Mouse (Mus musculus) MEL (cell line): ENCODE results near the gene Scfd2. TPM values are rescaled to one million over a fixed set of nuclear protein-coding genes. Genes with fewer than 3 reads are reported as not detected.

ENCODE experiments used
- DNase-seq: peaks from one replicate; pipeline ENCODE4 v3.0.0; 2011; ENCODE audit warnings: low read depth, low spot score
- H3K27ac ChIP-seq: 2 replicates; pipeline ENCODE4 v1.5.1; 2012; ENCODE audit warnings: low read depth, mild to moderate bottlenecking, control low read depth, low read length, moderate library complexity; ENCODE audit not compliant: control insufficient read depth
- H3K27me3 ChIP-seq, 2 experiments: fragments of 150-350 bp in 1 of 2; sonication (generic) in 1 of 2; 2 replicates each; pipeline ENCODE4 v1.6.1; 2012; ENCODE audit warnings: low read length in 2 of 2, mild to moderate bottlenecking in 2 of 2, improper control_type of control experiment in 1 of 2, moderate library complexity in 1 of 2; ENCODE audit not compliant: insufficient read depth in 2 of 2, control insufficient read depth in 1 of 2
- H3K36me3 ChIP-seq, 2 experiments: 2 replicates each; pipeline ENCODE4 v1.6.1; 2012 to 2014; ENCODE audit warnings: low read length in 2 of 2, improper control_type of control experiment in 1 of 2, inconsistent platforms in 1 of 2, mild to moderate bottlenecking in 1 of 2; ENCODE audit not compliant: insufficient read depth in 2 of 2, control insufficient read depth in 1 of 2
- H3K4me1 ChIP-seq, 2 experiments: fragments of 150-350 bp in 1 of 2; sonication (generic) in 1 of 2; 2 replicates each; pipeline ENCODE4 v1.6.1; 2012; ENCODE audit warnings: low read length in 2 of 2, improper control_type of control experiment in 1 of 2, mild to moderate bottlenecking in 1 of 2; ENCODE audit not compliant: insufficient read depth in 2 of 2, control insufficient read depth in 1 of 2
- H3K4me3 ChIP-seq, 2 experiments: fragments of 150-350 bp in 1 of 2; sonication (generic) in 1 of 2; 2 replicates each; pipeline ENCODE4 v1.5.1; 2012; ENCODE audit warnings: low read depth in 2 of 2, low read length in 2 of 2, mild to moderate bottlenecking in 2 of 2, moderate library complexity in 2 of 2, control low read depth in 1 of 2, improper control_type of control experiment in 1 of 2; ENCODE audit not compliant: control insufficient read depth in 1 of 2, insufficient read depth in 1 of 2
- H3K79me2 ChIP-seq: 2 replicates; pipeline ENCODE4 v1.6.1; 2012; ENCODE audit warnings: mild to moderate bottlenecking, low read length, moderate library complexity; ENCODE audit not compliant: control insufficient read depth, poor library complexity, insufficient read depth
- H3K9ac ChIP-seq: 2 replicates; pipeline ENCODE4 v1.6.1; 2012; ENCODE audit warnings: low read depth, mild to moderate bottlenecking, control low read depth, low read length, moderate library complexity; ENCODE audit not compliant: control insufficient read depth, poor library complexity, severe bottlenecking
- H3K9me3 ChIP-seq: fragments of 150-350 bp; sonication (generic); replicated peaks from 2 replicates; pipeline ENCODE4 v1.6.1; 2012; ENCODE audit warnings: mild to moderate bottlenecking, low read length, improper control_type of control experiment, moderate library complexity; ENCODE audit not compliant: insufficient read depth
- CHD1 ChIP-seq: IDR thresholded peaks from 2 replicates; pipeline ENCODE4 v1.6.1; 2012; ENCODE audit warnings: low read depth, mild to moderate bottlenecking, inconsistent platforms, low read length, improper control_type of control experiment
- CHD2 ChIP-seq: IDR thresholded peaks from 2 replicates; pipeline ENCODE4 v1.6.1; 2011; ENCODE audit warnings: low read length, improper control_type of control experiment
- ELF1 ChIP-seq: IDR thresholded peaks from 2 replicates; pipeline ENCODE4 v1.6.1; 2014; ENCODE audit warnings: low read depth, mild to moderate bottlenecking, inconsistent platforms, low read length, improper control_type of control experiment, moderate library complexity
- EP300 ChIP-seq, 2 experiments: IDR thresholded peaks; 2 replicates each; pipeline ENCODE4 v1.6.1; 2011; ENCODE audit warnings: improper control_type of control experiment in 2 of 2, low read length in 2 of 2, low read depth in 1 of 2, mild to moderate bottlenecking in 1 of 2
- ETS1 ChIP-seq: IDR thresholded peaks from 2 replicates; pipeline ENCODE4 v1.6.1; 2012; ENCODE audit warnings: low read depth, mild to moderate bottlenecking, inconsistent platforms, low read length, improper control_type of control experiment, moderate library complexity
- GATA1 ChIP-seq: IDR thresholded peaks from 2 replicates; pipeline ENCODE4 v1.6.1; 2011; ENCODE audit warnings: low read depth, low read length, improper control_type of control experiment
- HCFC1 ChIP-seq: IDR thresholded peaks from 2 replicates; pipeline ENCODE4 v1.6.1; 2012; ENCODE audit warnings: low read depth, mild to moderate bottlenecking, inconsistent platforms, low read length, improper control_type of control experiment, moderate library complexity
- MAX ChIP-seq: IDR thresholded peaks from 2 replicates; pipeline ENCODE4 v1.6.1; 2011; ENCODE audit warnings: low read length, improper control_type of control experiment
- MAZ ChIP-seq: IDR thresholded peaks from 2 replicates; pipeline ENCODE4 v1.6.1; 2012; ENCODE audit warnings: low read depth, mild to moderate bottlenecking, inconsistent platforms, low read length, improper control_type of control experiment
- MXI1 ChIP-seq: IDR thresholded peaks from 2 replicates; pipeline ENCODE4 v1.6.1; 2011; ENCODE audit warnings: mild to moderate bottlenecking, low read depth, low read length, improper control_type of control experiment
- MYC ChIP-seq: IDR thresholded peaks from 2 replicates; pipeline ENCODE4 v1.6.1; 2011; ENCODE audit warnings: low read depth, mild to moderate bottlenecking, low read length, improper control_type of control experiment, moderate library complexity
- NRF1 ChIP-seq: IDR thresholded peaks from 2 replicates; pipeline ENCODE4 v1.6.1; 2014; ENCODE audit warnings: low read depth, mild to moderate bottlenecking, inconsistent platforms, low read length, improper control_type of control experiment, moderate library complexity; ENCODE audit not compliant: poor library complexity, insufficient read depth, severe bottlenecking
- POLR2AphosphoS2 ChIP-seq: IDR thresholded peaks from 2 replicates; pipeline ENCODE4 v1.6.1; 2011; ENCODE audit warnings: low read length, improper control_type of control experiment
- POLR2AphosphoS5 ChIP-seq: IDR thresholded peaks from 2 replicates; pipeline ENCODE4 v1.6.1; 2012; ENCODE audit warnings: low read depth, borderline replicate concordance, mild to moderate bottlenecking, inconsistent platforms, low read length, moderate library complexity, mixed read lengths
- RCOR1 ChIP-seq: IDR thresholded peaks from 2 replicates; pipeline ENCODE4 v1.6.1; 2012; ENCODE audit warnings: low read depth, mild to moderate bottlenecking, inconsistent platforms, low read length, improper control_type of control experiment
- SIN3A ChIP-seq: IDR thresholded peaks from 2 replicates; pipeline ENCODE4 v1.6.1; 2012; ENCODE audit warnings: low read length, improper control_type of control experiment, inconsistent platforms
- SMC3 ChIP-seq: IDR thresholded peaks from 2 replicates; pipeline ENCODE4 v1.6.1; 2011; ENCODE audit warnings: low read depth, low read length, improper control_type of control experiment
- TAL1 ChIP-seq: IDR thresholded peaks from 2 replicates; pipeline ENCODE4 v1.6.1; 2012; ENCODE audit warnings: mild to moderate bottlenecking, inconsistent platforms, low read length, moderate library complexity, mixed read lengths
- UBTF ChIP-seq: IDR thresholded peaks from 2 replicates; pipeline ENCODE4 v1.6.1; 2012; ENCODE audit warnings: low read depth, mild to moderate bottlenecking, inconsistent platforms, low read length, improper control_type of control experiment, moderate library complexity, borderline replicate concordance; ENCODE audit not compliant: insufficient read depth
- USF1 ChIP-seq: IDR thresholded peaks from 2 replicates; pipeline ENCODE4 v1.6.1; 2014; ENCODE audit warnings: low read depth, mild to moderate bottlenecking, inconsistent platforms, low read length, improper control_type of control experiment, moderate library complexity
- ZC3H11A ChIP-seq: IDR thresholded peaks from 2 replicates; pipeline ENCODE4 v1.6.1; 2012; ENCODE audit warnings: low read depth, mild to moderate bottlenecking, inconsistent platforms, low read length, improper control_type of control experiment
- ZMIZ1 ChIP-seq: IDR thresholded peaks from 2 replicates; pipeline ENCODE4 v1.6.1; 2012; ENCODE audit warnings: low read depth, mild to moderate bottlenecking, inconsistent platforms, low read length, improper control_type of control experiment, moderate library complexity
- polyA plus RNA-seq, 2 experiments: library from polyadenylated mRNA; stranded (reverse) in 1 of 2; unstranded in 1 of 2; fragments of >175 nt in 1 of 2; fragments of >200 nt in 1 of 2; gene quantifications; 2 replicates each; pipeline versions ENCODE4 v1.2.1 to v1.2.4; 2012; ENCODE audit warnings: low replicate concordance in 2 of 2, low read depth in 1 of 2; ENCODE audit not compliant: insufficient read length in 2 of 2, insufficient read depth in 1 of 2, missing spikeins in 1 of 2
- total RNA-seq: library from RNA; depleted of rRNA; stranded (reverse); fragments of 300-350 nt; gene quantifications from 2 replicates; pipeline ENCODE4 v1.2.3, GENCODE M21; 2012

Gene Scfd2
- total and polyA plus RNA-seq, 3 experiments: 18.8 to 20.3 TPM; not detected in 1

- H3K79me2 ChIP-seq: no peaks in the 10 kb centered on the region
- no peaks in the 10 kb centered on the region for H3K27me3 ChIP-seq
- no peak overlapping the region for H3K27ac ChIP-seq
- H3K9me3 ChIP-seq: no peaks in the 10 kb centered on the region
- TF ChIP-seq NRF1 (no peak), ETS1 (no peak), ZC3H11A (no peak), UBTF (no peak), ELF1 (no peak), GATA1 (no peak), POLR2AphosphoS2 (no peak), MAZ (no peak), HCFC1 (no peak), CHD1 (no peak), MXI1 (no peak), POLR2AphosphoS5 (no peak), SMC3 (no peak), MYC (no peak), ZMIZ1 (no peak)
- no peak overlapping the region for H3K4me3 ChIP-seq
- no peak for DNase-seq
- no peaks in the 10 kb centered on the region for H3K4me1 ChIP-seq
- no peak overlapping the region for H3K9ac ChIP-seq
- no peaks in the 10 kb centered on the region for H3K36me3 ChIP-seq
These were observed 281.8 kb downstream of the Scfd2 start for GRCm38 (mm10) chr5:74249794-74250193.

GRCm38 (mm10) chr5:74246971-74247370 lies 284.6 kb downstream of the Scfd2 start:
- H3K27ac ChIP-seq: no peak overlapping the region
- H3K36me3 ChIP-seq: no peaks in the 10 kb centered on the region
- no peaks in the 10 kb centered on the region for H3K4me1 ChIP-seq
- DNase-seq: no peak
- no peaks in the 10 kb centered on the region for H3K27me3 ChIP-seq
- H3K4me3 ChIP-seq: no peak overlapping the region
- H3K9ac ChIP-seq: no peak overlapping the region
- H3K9me3 ChIP-seq: no peaks in the 10 kb centered on the region
- no peaks in the 10 kb centered on the region for H3K79me2 ChIP-seq
- TF ChIP-seq SIN3A (no peak), USF1 (no peak), TAL1 (no peak), CHD2 (no peak), RCOR1 (no peak), MAX (no peak), EP300 (IDR thresholded peaks at IDR 0.05; ENCODE audit: low read depth in 1 of 2, low read length in 2 of 2) (no peak), POLR2AphosphoS5 (no peak)
